Mouse (Mus musculus) embryonic facial prominence, embryonic 12.5 days (tissue): ENCODE measurements around the gene Hspa12b. TPM values are rescaled to one million over a fixed set of nuclear protein-coding genes. Genes with fewer than 3 reads are reported as not detected.

Source experiments
- ATAC-seq: fragments of 200-750 bp; cut with Nextera tagmentation; 2 replicates; pipeline ENCODE4 v1.8.0; 2017; ENCODE audit not compliant: insufficient number of reproducible peaks, insufficient read depth, low FRiP score, low TSS enrichment
- H3K27ac ChIP-seq: fragments of 300-500 bp; sonication (generic); 2 replicates; pipeline ENCODE4 v1.5.1; 2016; ENCODE audit warnings: mild to moderate bottlenecking
- H3K27me3 ChIP-seq: fragments of 300-500 bp; sonication (generic); 2 replicates; pipeline ENCODE4 v1.6.1; 2016; ENCODE audit warnings: mild to moderate bottlenecking, moderate library complexity
- H3K36me3 ChIP-seq: fragments of 300-500 bp; sonication (generic); 2 replicates; pipeline ENCODE4 v1.6.1; 2016; ENCODE audit warnings: mild to moderate bottlenecking
- H3K4me1 ChIP-seq: fragments of 300-500 bp; sonication (generic); 2 replicates; pipeline ENCODE4 v1.6.1; 2016
- H3K4me2 ChIP-seq: fragments of 300-500 bp; sonication (generic); replicated peaks from 2 replicates; pipeline ENCODE4 v1.6.1; 2016; ENCODE audit warnings: mild to moderate bottlenecking, moderate library complexity
- H3K4me3 ChIP-seq: fragments of 300-500 bp; sonication (generic); 2 replicates; pipeline ENCODE4 v1.5.1; 2016; ENCODE audit warnings: mild to moderate bottlenecking
- H3K9ac ChIP-seq: fragments of 300-500 bp; sonication (generic); 2 replicates; pipeline ENCODE4 v1.6.1; 2016; ENCODE audit warnings: mild to moderate bottlenecking, moderate library complexity
- H3K9me3 ChIP-seq: fragments of 300-500 bp; sonication (generic); 2 replicates; pipeline ENCODE4 v1.6.1; 2016; ENCODE audit warnings: mild to moderate bottlenecking, moderate library complexity
- WGBS: fragments of 180-500 bp; shearing (Covaris S2); methylation state at CpG from one replicate; pipeline ENCODE4 v1.1.7; 2016; 5-methylcytosine and 5-hydroxymethylcytosine counted together
- polyA plus RNA-seq: library from polyadenylated mRNA; unstranded; fragments of >200 nt; fragmentation: Nextera tagmentation; extraction: Ambion mirVana; gene quantifications from 2 replicates; pipeline ENCODE4 v1.2.1, GENCODE M21; 2016

Gene Hspa12b
- 15.9 and 17.7 TPM in 2 replicates for polyA plus RNA-seq

DNA sequence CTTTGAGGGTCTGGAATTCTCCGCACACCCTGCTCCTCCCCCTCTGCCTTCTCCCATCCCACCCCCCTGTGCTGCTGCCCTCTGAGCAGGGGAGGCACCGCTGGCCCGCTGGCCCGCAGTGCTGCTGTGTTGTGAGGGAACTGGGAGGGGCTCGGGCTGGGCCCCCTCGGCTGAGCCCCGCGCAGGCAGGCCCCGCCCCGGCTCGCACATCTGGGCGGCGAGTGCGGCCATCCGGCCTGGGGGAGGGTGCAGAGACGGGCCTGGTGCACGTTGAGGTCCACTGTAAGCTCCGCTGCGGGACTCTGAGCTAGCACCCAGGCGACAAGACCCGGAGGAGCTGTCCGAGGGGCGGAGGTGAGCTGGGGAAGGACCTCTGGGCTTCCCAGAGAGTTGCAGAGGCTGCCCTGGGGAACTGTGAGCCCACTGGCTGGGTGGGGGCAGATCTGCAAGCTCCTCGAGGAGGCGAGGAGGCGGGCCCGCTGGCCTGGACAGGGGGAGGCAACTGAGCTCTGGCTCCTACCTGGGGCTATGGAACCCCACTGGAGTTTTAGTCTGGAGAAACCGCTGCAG is at the start of gene Hspa12b:
Gene Hspa12b, plus strand, starts transcription at position 120 of the 570 bp plus-strand sequence.
- 1% methylated on average over 28 of the region's 28 CpGs for WGBS
- peak; percentile 95 for ATAC-seq
- Histone ChIP-seq H3K9ac (peak within 1 kb of the TSS; percentile 90), H3K4me2 (peak within 1 kb of the TSS; percentile 58), H3K4me1 (peaks cover 38% of the 10 kb centered on the region), H3K4me3 (peak within 1 kb of the TSS; percentile 65), H3K9me3 (no peaks in the 10 kb centered on the region), H3K27ac (peak within 1 kb of the TSS; percentile 86), H3K36me3 (peaks cover 5% of the 10 kb centered on the region; the same call in 1 of the 2 replicates), H3K27me3 (no peaks in the 10 kb centered on the region)

DNA sequence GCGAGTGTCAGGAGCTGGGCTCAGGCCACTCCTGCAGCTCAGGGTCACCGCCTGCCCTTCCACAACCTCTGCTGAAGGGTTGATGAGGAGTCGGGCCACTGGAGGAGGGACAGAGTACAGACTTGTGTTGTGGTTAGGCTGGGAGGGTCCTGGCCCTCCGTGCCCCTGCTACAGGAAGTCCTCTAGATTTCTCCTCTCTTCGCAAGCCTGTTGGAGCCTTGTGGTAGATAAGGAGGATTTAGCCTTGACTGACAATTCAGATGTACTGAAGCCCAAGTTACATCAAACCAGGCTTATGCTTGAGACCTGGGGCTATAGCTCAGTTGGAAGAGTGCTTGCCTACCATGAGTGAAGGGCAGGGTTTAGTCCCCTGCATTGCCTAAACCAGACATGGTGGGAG is 46.6 kb upstream of the Hspa12b start:
- no peaks in the 10 kb centered on the region for H3K4me1 ChIP-seq
- no peak overlapping the region for H3K4me3 ChIP-seq
- H3K9ac ChIP-seq: no peak overlapping the region
- H3K9me3 ChIP-seq: no peaks in the 10 kb centered on the region
- no peak for ATAC-seq
- WGBS: 75% methylated on average over 5 of the region's 5 CpGs
- H3K4me2 ChIP-seq: no peak overlapping the region
- no peaks in the 10 kb centered on the region for H3K36me3 ChIP-seq
- H3K27ac ChIP-seq: no peak overlapping the region
- no peaks in the 10 kb centered on the region for H3K27me3 ChIP-seq

DNA sequence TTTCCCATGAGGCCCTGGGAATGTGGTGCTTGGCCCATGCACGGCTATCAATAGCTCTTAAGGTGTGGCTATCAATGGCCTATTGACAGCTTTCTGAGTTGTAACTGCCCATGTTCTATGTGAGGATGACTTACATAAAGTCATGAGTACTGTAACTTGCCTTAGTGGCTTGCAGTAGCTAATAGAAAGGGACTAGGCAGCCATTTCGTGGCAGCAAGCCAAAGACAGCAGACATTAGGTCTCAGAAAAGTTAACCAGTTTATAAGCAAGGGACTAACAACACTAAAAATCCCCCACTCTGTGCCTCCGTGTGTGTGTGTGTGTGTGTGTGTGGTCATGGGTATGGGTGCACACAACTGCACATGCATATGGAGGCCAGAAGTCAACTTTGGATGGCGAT is 42.9 kb upstream of the Hspa12b start:
- ATAC-seq: no peak
- WGBS: 87% methylated on average over 4 of the region's 4 CpGs
- H3K27me3 ChIP-seq: no peaks in the 10 kb centered on the region

DNA sequence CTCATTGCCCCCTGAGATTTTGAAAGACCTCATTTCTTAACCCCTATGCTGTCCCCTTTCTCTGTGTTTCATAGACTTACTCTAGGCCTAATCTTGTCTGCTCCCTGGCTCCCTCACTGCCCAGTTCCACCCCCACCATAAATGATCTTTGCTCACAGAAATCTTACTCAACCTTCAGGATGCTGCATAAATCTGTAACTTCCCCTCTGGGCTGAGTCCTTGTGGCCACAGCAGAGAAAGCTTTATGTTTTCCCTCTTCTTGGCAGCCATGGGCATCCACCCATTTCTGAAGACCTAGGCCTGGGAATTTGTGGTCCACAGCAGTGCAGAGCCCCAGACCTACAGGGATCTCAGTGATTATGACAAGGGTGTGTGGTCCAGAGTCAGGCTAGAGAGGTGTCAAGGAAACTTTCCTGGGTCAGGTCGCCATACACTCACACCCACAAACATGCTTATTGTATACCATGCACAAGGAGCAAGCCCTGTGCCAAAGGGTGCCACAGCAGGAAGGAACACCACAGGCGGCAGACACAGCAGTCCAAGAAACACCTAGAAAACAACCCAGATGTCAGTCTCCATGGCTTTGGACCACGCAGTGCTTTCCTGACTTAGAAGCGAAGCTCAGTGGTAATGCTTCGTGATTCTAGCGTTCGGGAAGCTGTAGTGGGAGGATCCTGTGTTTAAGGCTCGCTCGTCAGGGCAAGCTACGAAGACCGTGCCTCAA is 40.3 kb upstream of the Hspa12b start, which contains the start of gene Siglec1:
Gene Siglec1, minus strand, starts transcription at position 99 of the 724 bp plus-strand sequence.
- Histone ChIP-seq H3K4me2 (no peak within 1 kb of the TSS), H3K9me3 (no peaks in the 10 kb centered on the region), H3K27ac (no peak within 1 kb of the TSS), H3K27me3 (no peaks in the 10 kb centered on the region), H3K4me3 (no peak within 1 kb of the TSS), H3K36me3 (no peaks in the 10 kb centered on the region), H3K4me1 (no peaks in the 10 kb centered on the region), H3K9ac (no peak within 1 kb of the TSS)
- no peak for ATAC-seq
- 86% methylated on average over 11 of the region's 11 CpGs for WGBS

More for the DNA sequence above, 42.9 kb upstream of the Hspa12b start:
- Histone ChIP-seq H3K4me2 (no peak overlapping the region), H3K36me3 (no peaks in the 10 kb centered on the region), H3K9ac (no peak overlapping the region), H3K4me1 (no peaks in the 10 kb centered on the region), H3K4me3 (no peak overlapping the region), H3K9me3 (no peaks in the 10 kb centered on the region), H3K27ac (no peak overlapping the region)

DNA sequence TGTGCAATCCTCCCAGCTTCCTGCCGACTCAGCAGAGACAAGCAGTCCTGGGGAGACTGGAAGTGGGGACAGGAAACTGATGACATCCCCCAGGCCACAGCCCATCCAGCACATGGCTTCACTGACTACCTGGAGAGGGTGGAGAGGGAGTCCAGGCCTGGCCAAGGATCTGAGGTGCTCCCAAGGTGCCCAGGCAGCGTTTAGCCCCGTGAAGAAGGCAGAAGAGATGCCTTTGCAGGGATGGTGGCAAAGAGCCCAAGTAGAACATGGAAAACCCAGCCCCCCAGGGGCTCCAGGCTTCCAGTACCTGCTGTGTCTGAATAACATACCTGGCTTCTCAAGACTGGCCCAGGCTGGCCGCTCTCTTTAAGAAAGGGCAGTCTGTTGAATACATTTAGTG is 38.5 kb upstream of the Hspa12b start:
- 73% methylated on average over 4 of the region's 4 CpGs for WGBS
- Histone ChIP-seq H3K9me3 (no peaks in the 10 kb centered on the region), H3K4me1 (no peaks in the 10 kb centered on the region), H3K27me3 (no peaks in the 10 kb centered on the region), H3K4me3 (no peak overlapping the region), H3K36me3 (no peaks in the 10 kb centered on the region), H3K27ac (no peak overlapping the region), H3K9ac (no peak overlapping the region), H3K4me2 (no peak overlapping the region)
- no peak for ATAC-seq

DNA sequence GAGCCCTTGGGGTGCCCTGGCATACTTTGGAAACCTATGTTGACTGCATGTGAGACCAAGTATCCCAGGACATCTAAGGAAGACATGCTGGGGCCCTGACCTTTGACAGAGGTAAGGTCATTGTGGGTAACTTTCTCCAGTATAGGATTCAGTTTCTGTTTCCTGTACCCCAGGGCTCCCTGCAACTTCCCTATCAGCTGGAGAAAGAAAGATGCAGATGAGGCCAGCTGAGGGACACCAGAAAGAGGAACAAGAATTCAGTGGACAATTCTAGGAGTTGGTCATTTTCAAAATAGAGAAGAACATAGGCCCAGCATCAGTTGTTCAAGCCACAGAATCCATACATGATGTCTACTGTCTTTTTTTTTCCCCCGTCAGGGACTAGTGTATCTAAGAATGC is 37.4 kb upstream of the Hspa12b start:
- Histone ChIP-seq H3K4me1 (no peaks in the 10 kb centered on the region), H3K27ac (no peak overlapping the region), H3K9me3 (no peaks in the 10 kb centered on the region), H3K9ac (no peak overlapping the region), H3K36me3 (no peaks in the 10 kb centered on the region), H3K27me3 (no peaks in the 10 kb centered on the region), H3K4me3 (no peak overlapping the region), H3K4me2 (no peak overlapping the region)
- 77% methylated on average over 1 of the region's 1 CpGs for WGBS
- ATAC-seq: no peak

DNA sequence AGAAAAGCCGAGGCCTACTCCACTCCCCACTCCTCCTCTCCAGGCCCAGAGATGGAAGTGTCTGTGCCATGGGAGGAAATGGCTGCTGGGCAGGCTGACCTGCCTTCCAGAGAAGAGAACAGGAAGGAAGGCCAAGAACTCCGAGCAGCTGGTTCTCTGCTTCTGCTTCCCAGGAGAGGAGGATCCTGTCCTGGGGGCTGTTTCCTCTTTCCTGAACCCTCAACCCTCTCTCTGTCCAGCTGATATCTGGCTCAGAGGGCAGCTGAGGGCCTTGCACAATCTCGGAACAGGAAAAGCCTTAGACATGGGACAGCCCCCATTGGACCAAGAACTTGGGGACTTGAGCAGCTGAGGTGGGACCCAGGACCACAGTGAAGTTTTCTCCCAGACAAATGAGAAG is 36.2 kb upstream of the Hspa12b start:
- H3K9ac ChIP-seq: no peak overlapping the region
- no peaks in the 10 kb centered on the region for H3K9me3 ChIP-seq
- no peaks in the 10 kb centered on the region for H3K4me1 ChIP-seq
- H3K27ac ChIP-seq: no peak overlapping the region
- no peak for ATAC-seq
- H3K36me3 ChIP-seq: no peaks in the 10 kb centered on the region
- 70% methylated on average over 3 of the region's 3 CpGs for WGBS
- H3K27me3 ChIP-seq: no peaks in the 10 kb centered on the region
- H3K4me3 ChIP-seq: no peak overlapping the region
- H3K4me2 ChIP-seq: no peak overlapping the region

DNA sequence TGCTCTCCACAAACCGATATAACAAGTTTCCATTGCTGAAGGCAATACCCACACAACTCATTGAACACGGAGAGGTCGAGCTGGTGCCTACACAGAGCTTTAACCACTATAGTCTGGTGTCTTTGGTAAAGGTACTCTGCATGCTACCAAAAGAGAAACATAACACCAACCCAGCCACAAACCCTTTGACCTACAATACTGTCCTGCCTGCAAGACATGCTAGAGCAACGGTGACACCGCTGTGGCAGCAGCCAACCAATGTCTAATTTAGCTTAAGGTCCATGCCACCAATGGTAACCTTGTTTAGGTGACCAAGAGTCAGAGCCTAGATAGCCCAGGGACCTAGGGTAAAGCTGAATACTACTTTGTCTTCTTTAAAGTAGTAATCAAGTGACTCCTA is 33.5 kb upstream of the Hspa12b start:
- WGBS: 87% methylated on average over 5 of the region's 5 CpGs
- Histone ChIP-seq H3K27me3 (no peaks in the 10 kb centered on the region), H3K9ac (no peak overlapping the region), H3K36me3 (no peaks in the 10 kb centered on the region), H3K4me2 (no peak overlapping the region), H3K27ac (no peak overlapping the region), H3K4me3 (no peak overlapping the region), H3K4me1 (peaks cover 8% of the 10 kb centered on the region), H3K9me3 (no peaks in the 10 kb centered on the region)
- no peak for ATAC-seq

DNA sequence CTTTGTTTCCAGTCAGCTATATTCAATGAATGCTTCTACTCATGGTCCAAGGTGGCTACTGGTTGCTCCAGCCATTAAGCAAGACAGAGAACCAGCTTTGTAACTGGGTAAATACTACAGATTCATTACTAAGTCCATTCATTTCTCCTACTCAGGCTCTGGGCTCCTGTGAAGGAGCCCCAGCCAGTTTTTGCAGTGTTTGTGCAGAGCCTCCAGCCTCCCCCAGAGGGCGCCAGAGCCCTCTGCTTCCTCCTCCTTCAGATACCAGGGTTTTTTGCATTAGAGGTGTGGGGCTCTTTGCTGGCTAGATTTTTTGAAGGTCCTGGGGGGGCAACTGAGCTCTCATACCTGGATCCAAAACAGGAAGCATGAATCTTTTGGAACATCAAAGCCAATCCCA is 32.3 kb upstream of the Hspa12b start:
- no peaks in the 10 kb centered on the region for H3K9me3 ChIP-seq
- no peaks in the 10 kb centered on the region for H3K27me3 ChIP-seq
- 0% methylated on average over 1 of the region's 1 CpGs for WGBS
- no peaks in the 10 kb centered on the region for H3K36me3 ChIP-seq
- no peak overlapping the region for H3K4me2 ChIP-seq
- no peak for ATAC-seq
- H3K9ac ChIP-seq: no peak overlapping the region
- H3K27ac ChIP-seq: no peak overlapping the region
- no peak overlapping the region for H3K4me3 ChIP-seq
- peaks cover 8% of the 10 kb centered on the region for H3K4me1 ChIP-seq

DNA sequence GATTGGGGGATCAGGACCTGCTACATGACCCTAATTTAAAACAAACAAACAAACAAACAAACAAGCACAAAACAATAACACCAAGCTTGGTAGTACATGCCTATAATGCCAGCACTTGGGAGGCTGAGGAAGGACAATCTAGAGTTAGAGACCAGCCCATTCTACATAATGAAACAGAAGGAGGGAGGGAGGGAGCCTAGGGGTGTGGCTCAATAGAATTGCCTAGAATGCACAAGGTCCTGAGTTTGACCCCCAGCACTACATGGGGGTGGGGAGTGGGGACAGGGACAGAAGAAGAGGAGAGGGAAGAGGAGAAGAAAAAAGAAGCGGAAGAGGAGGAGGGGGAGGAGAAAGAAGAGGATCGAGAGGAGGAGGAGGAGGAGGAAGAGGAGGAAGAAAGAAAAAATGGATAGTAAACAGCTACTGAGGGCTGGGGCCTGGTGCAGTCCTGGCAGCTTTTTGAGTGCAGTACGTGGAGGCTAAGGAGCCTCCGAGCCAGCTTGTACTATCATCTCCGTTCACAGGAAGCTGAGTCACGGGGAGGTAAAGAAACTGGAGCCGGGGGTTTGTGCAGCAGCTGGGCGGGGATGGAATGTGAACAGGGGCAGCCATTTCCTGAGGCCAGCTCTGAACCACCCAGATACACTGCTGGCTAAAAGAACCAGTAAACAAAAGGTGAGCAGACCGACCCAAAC is 30.8 kb upstream of the Hspa12b start:
- H3K36me3 ChIP-seq: no peaks in the 10 kb centered on the region
- no peaks in the 10 kb centered on the region for H3K9me3 ChIP-seq
- H3K4me3 ChIP-seq: no peak overlapping the region
- no peak overlapping the region for H3K9ac ChIP-seq
- peak; percentile 78 for ATAC-seq
- peak overlapping the region; percentile 23 for H3K4me2 ChIP-seq
- H3K27me3 ChIP-seq: no peaks in the 10 kb centered on the region
- WGBS: 8% methylated on average over 9 of the region's 9 CpGs
- peaks cover 8% of the 10 kb centered on the region for H3K4me1 ChIP-seq
- peak overlapping the region; percentile 70 for H3K27ac ChIP-seq

DNA sequence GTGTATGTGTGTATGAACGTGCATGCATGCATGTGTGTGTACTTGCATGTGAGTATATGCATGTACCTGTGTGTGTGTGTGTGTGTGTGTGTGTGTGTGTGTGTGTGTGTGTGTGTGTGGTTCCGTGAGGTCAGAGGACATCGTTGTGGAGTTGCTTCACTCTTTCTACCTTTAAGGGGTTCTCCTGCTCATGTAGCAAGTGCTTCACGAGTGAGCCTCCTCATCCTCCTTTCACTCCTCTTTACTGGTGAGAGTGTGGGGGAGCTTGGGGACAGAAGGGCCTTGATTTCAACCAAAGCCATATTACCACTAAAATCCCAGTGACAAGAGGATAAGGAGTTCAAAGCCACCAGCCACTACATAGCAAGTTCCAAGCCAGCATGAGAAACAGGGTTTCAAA is 30.0 kb upstream of the Hspa12b start:
- WGBS: 63% methylated on average over 4 of the region's 4 CpGs
- Histone ChIP-seq H3K4me2 (no peak overlapping the region), H3K27me3 (no peaks in the 10 kb centered on the region), H3K9ac (no peak overlapping the region), H3K27ac (peak overlapping the region; percentile 70; the same call in 1 of the 2 replicates), H3K4me3 (no peak overlapping the region), H3K9me3 (no peaks in the 10 kb centered on the region), H3K36me3 (no peaks in the 10 kb centered on the region), H3K4me1 (peaks cover 8% of the 10 kb centered on the region)
- no peak for ATAC-seq

DNA sequence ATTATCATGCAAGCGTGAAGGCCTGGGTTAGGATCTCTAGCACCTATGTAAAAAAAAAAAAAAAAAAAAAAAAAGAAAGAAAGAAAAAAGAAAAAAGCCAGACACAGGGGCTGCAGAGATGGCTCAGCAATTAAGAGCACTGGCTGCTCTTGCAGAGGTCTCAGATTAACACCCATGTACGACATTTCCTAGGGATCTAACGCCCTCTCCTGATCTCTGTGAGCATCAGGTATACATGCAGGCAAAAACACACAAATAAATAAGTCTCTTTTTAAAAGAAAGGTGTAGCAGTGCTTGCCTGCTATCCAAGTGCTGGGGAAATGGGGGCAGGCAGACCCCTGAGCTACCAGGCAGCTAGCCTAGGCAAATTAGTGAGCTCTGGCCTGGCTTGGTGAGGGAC is 25.6 kb upstream of the Hspa12b start:
- no peak for ATAC-seq
- Histone ChIP-seq H3K9me3 (no peaks in the 10 kb centered on the region), H3K27me3 (no peaks in the 10 kb centered on the region), H3K36me3 (no peaks in the 10 kb centered on the region), H3K4me2 (no peak overlapping the region), H3K27ac (no peak overlapping the region), H3K9ac (no peak overlapping the region), H3K4me1 (peaks cover 8% of the 10 kb centered on the region), H3K4me3 (no peak overlapping the region)
- WGBS: 52% methylated on average over 3 of the region's 3 CpGs
